Mouse (Mus musculus): ENCODE results near the gene Gm20390. TPM values are rescaled to one million over a fixed set of nuclear protein-coding genes. Genes with fewer than 3 reads are reported as not detected.

Gene Gm20390
- polyA plus RNA-seq, 1 experiment from 2014 or later = 514 TPM

- Histone ChIP-seq H3K36me3 (replicated peaks) (peaks cover 86% of the 10 kb centered on the region), H3K27me3 (ENCODE audit: poor library complexity, severe bottlenecking) (no peaks in the 10 kb centered on the region), H3K9me3 (no peaks in the 10 kb centered on the region), H3K4me3 (no peak overlapping the region), H3K27ac (no peak overlapping the region), H3K4me1 (no peaks in the 10 kb centered on the region)
- DNase-seq (ENCODE audit: extremely low spot score, low spot score) = no peak
- 86% methylated on average over 4 of the region's 4 CpGs for WGBS
Observed at GRCm38 (mm10) chr11:93906834-93907233, 61.3 kb downstream of the Gm20390 start.

Other genes with a start within 250 kb of the Gm20390 start
- gene Utp18, start 82.5 kb downstream of the Gm20390 start, polyA plus RNA-seq (2016; fragmentation: Nextera tagmentation; extraction: Ambion mirVana) = 38.6 and 38.8 TPM in 2 replicates
- 41.1 and 42.7 TPM in 2 replicates for gene Mbtd1, start 82.4 kb downstream of the Gm20390 start, polyA plus RNA-seq (2016; fragmentation: Nextera tagmentation; extraction: Ambion mirVana)
- 144 and 159 TPM in 2 replicates for gene Nme2, start 12.0 kb downstream of the Gm20390 start, polyA plus RNA-seq (2016; fragmentation: Nextera tagmentation; extraction: Ambion mirVana)
- 357 and 379 TPM in 2 replicates for gene Nme1, start 228 bp upstream of the Gm20390 start, polyA plus RNA-seq (2016; fragmentation: Nextera tagmentation; extraction: Ambion mirVana)
- gene Spag9, start 27.8 kb upstream of the Gm20390 start, polyA plus RNA-seq (2016; fragmentation: Nextera tagmentation; extraction: Ambion mirVana) = 51.3 and 51.5 TPM in 2 replicates
- gene Tob1, start 243.2 kb upstream of the Gm20390 start, polyA plus RNA-seq (2016; fragmentation: Nextera tagmentation; extraction: Ambion mirVana) = 18.8 and 20.1 TPM in 2 replicates